Mouse (Mus musculus): Measurements from ENCODE around the gene Acss2. TPM values are rescaled to one million over a fixed set of nuclear protein-coding genes. Genes with fewer than 3 reads are reported as not detected.

The Acss2 gene
- polyA plus RNA-seq (2014; fragmentation: Illumina TruSeq; extraction: RNeasy Lipid Tissue Mini Kit (QIAGEN cat#74804); ENCODE audit: low read depth, low replicate concordance): 46.7 TPM

GRCm38 (mm10) chr2:155517455-155518423 lies at the start of gene Acss2, which contains the start of gene Ggt7:
Gene Acss2 (plus strand): TSS chr2:155517948.
Gene Ggt7 (minus strand): TSS chr2:155518237.

DNA sequence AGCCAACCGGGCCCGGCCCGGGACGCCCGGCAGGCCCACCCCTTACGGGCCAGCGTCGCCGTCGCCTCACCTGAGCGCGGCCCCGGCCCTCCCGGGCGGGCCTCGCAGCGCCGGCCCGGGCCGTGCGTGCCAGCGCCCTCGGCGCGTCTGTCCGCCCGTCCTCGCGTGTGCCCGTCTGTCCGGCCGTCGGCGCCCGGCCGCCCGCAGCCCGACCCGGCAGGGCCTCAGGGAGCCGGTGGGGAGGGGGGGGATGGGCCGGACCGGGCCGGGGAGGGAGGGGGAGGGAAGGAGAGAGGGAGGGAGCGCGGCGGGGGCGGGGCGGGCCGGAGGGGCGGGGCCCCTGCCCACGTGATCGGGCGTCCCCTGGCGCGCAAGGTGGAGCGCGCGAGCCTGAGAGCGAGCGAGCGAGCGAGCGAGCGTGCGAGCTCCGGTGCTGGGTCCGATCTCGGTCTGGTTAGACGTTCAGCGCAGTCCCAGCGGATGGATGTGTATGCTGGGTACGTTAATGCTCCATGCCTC lies 44.1 kb upstream of the Acss2 start, which contains the start of gene Ncoa6:
TSS of gene Ncoa6 (minus strand) at position 325 of the 519 bp plus-strand sequence.

DNA sequence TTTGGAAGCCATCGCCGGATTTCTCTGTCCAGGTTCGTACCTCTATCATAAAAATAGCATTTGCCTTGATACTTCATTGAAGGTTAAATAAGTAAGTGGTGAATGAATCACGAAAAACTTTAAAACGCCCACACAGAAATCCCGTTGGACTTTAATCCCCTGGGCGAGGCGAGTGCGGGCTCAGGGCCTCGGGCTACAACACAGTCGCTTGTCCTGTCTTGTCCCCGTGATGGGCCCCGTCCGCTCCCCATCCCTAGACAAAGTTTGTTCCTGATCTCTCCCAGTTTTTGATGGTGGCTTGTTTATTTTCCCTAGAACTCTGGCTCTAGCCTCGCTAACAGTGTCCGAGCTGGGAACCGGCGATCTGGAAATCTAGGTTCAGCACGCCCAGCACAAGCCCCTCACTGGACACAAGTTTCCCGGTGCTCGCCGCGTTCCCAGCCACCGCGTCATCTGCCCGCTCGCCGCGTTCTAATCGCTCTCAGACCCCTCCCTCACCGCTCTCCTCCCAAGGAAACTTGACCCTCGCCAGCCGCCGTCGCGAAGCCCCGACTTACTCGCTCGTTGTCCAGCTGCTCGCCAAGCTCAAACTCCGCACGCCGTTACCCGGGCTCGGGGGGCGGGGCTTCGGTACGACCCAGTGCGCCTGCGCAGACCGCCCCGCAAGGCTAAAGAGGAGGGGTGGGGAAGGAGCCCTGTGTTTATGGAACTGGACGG lies 74.5 kb downstream of the Acss2 start, which contains the start of gene Gss:
TSS of gene Gss (minus strand) at position 674 of the 717 bp plus-strand sequence.

DNA sequence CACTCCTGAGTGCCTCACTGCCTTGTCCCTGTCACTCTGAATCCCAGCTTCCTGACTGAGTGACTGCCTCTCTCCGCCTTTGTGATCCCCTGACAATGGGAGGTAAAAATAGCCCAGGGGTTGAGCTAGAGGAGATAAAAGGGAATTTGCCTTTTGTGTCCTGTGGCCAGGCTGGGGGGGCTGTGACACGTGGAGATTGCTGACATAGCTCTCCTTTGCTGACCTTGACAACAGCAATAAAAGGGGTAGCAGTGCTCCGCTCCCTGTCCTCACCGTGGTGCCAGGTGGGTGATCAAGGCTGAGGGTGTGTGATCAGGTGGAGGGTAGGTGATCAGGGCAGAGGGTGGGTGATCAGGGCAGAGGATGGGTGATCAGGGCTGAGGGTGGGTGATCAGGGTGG lies 93.2 kb downstream of the Acss2 start, which contains the start of gene Myh7b:
TSS of gene Myh7b (plus strand) at position 235 of the 400 bp plus-strand sequence.

Other genes starting within 250 kb of the Acss2 start
- gene Map1lc3a, start 241.7 kb upstream of the Acss2 start, polyA plus RNA-seq (2014; fragmentation: Illumina TruSeq; extraction: RNeasy Lipid Tissue Mini Kit (QIAGEN cat#74804); ENCODE audit: low read depth, low replicate concordance): 10.9 TPM
- 75.1 TPM for gene Pigu, start 160.5 kb upstream of the Acss2 start, polyA plus RNA-seq (2014; fragmentation: Illumina TruSeq; extraction: RNeasy Lipid Tissue Mini Kit (QIAGEN cat#74804); ENCODE audit: low read depth, low replicate concordance)
- 411 TPM for gene Trp53inp2, start 136.9 kb upstream of the Acss2 start, polyA plus RNA-seq (2014; fragmentation: Illumina TruSeq; extraction: RNeasy Lipid Tissue Mini Kit (QIAGEN cat#74804); ENCODE audit: low read depth, low replicate concordance)
- 55.7 TPM for gene Ncoa6, start 44.1 kb upstream of the Acss2 start, polyA plus RNA-seq (2014; fragmentation: Illumina TruSeq; extraction: RNeasy Lipid Tissue Mini Kit (QIAGEN cat#74804); ENCODE audit: low read depth, low replicate concordance)
- gene Ggt7, start 289 bp downstream of the Acss2 start, polyA plus RNA-seq (2014; fragmentation: Illumina TruSeq; extraction: RNeasy Lipid Tissue Mini Kit (QIAGEN cat#74804); ENCODE audit: low read depth, low replicate concordance): 0.41 TPM
- gene Gss, start 74.9 kb downstream of the Acss2 start, polyA plus RNA-seq (2014; fragmentation: Illumina TruSeq; extraction: RNeasy Lipid Tissue Mini Kit (QIAGEN cat#74804); ENCODE audit: low read depth, low replicate concordance): 10.0 TPM
- gene Myh7b, start 93.3 kb downstream of the Acss2 start, polyA plus RNA-seq (2014; fragmentation: Illumina TruSeq; extraction: RNeasy Lipid Tissue Mini Kit (QIAGEN cat#74804); ENCODE audit: low read depth, low replicate concordance): not detected
- 135 TPM for gene Trpc4ap, start 174.4 kb downstream of the Acss2 start, polyA plus RNA-seq (2014; fragmentation: Illumina TruSeq; extraction: RNeasy Lipid Tissue Mini Kit (QIAGEN cat#74804); ENCODE audit: low read depth, low replicate concordance)
- 13.9 TPM for gene Edem2, start 211.5 kb downstream of the Acss2 start, polyA plus RNA-seq (2014; fragmentation: Illumina TruSeq; extraction: RNeasy Lipid Tissue Mini Kit (QIAGEN cat#74804); ENCODE audit: low read depth, low replicate concordance)
- gene Gm17581, start 217.9 kb downstream of the Acss2 start, polyA plus RNA-seq (2014; fragmentation: Illumina TruSeq; extraction: RNeasy Lipid Tissue Mini Kit (QIAGEN cat#74804); ENCODE audit: low read depth, low replicate concordance): not detected
- 26.1 TPM for gene Procr, start 233.2 kb downstream of the Acss2 start, polyA plus RNA-seq (2014; fragmentation: Illumina TruSeq; extraction: RNeasy Lipid Tissue Mini Kit (QIAGEN cat#74804); ENCODE audit: low read depth, low replicate concordance)